Mouse (Mus musculus): ENCODE results near the gene Cnot6.

Cnot6 gene

GRCm38 (mm10) chr11:49713336-49714334 lies 1.1 kb upstream of the Cnot6 start:
- peak; percentile 39 to 41 for DNase-seq (ENCODE audit: low spot score in 2 of 2)

GRCm38 (mm10) chr11:49711981-49712554 lies 455 bp downstream of the Cnot6 start:
- peak in 1 of 2 experiments; percentile 67 for DNase-seq (ENCODE audit: low spot score in 2 of 2)

- no peak for DNase-seq (ENCODE audit: low spot score in 2 of 2)
These were observed 1.9 kb downstream of the Cnot6 start for GRCm38 (mm10) chr11:49710664-49711063.

GRCm38 (mm10) chr11:49707834-49708233 lies 4.7 kb downstream of the Cnot6 start:
- DNase-seq (ENCODE audit: low spot score in 2 of 2): no peak

- no peak for DNase-seq (ENCODE audit: low spot score in 2 of 2)
These were observed 7.7 kb downstream of the Cnot6 start for GRCm38 (mm10) chr11:49704804-49705203.

- no peak for DNase-seq (ENCODE audit: low spot score in 2 of 2)
These were observed 10.5 kb downstream of the Cnot6 start for GRCm38 (mm10) chr11:49702014-49702413.

GRCm38 (mm10) chr11:49699079-49699478 lies 13.4 kb downstream of the Cnot6 start:
- no peak for DNase-seq (ENCODE audit: low spot score in 2 of 2)

- DNase-seq (ENCODE audit: low spot score in 2 of 2): no peak
These were observed 14.7 kb downstream of the Cnot6 start for GRCm38 (mm10) chr11:49697779-49698178.

GRCm38 (mm10) chr11:49696472-49696871 lies 16.1 kb downstream of the Cnot6 start:
- DNase-seq (ENCODE audit: low spot score in 2 of 2): no peak

- no peak for DNase-seq (ENCODE audit: low spot score in 2 of 2)
These were observed 16.8 kb downstream of the Cnot6 start for GRCm38 (mm10) chr11:49695695-49696094.

GRCm38 (mm10) chr11:49695013-49695412 lies 17.5 kb downstream of the Cnot6 start:
- no peak for DNase-seq (ENCODE audit: low spot score in 2 of 2)

- no peak for DNase-seq (ENCODE audit: low spot score in 2 of 2)
These were observed 28.1 kb downstream of the Cnot6 start for GRCm38 (mm10) chr11:49684237-49684973.

GRCm38 (mm10) chr11:49673433-49673832 lies 39.1 kb downstream of the Cnot6 start:
- DNase-seq (ENCODE audit: low spot score in 2 of 2): no peak

- no peak for DNase-seq (ENCODE audit: low spot score in 2 of 2)
These were observed 47.1 kb downstream of the Cnot6 start for GRCm38 (mm10) chr11:49665462-49665861.

GRCm38 (mm10) chr11:49664262-49665140 lies 48.0 kb downstream of the Cnot6 start:
- peak in 1 of 2 experiments; percentile 7 for DNase-seq (ENCODE audit: low spot score in 2 of 2)

GRCm38 (mm10) chr11:49663310-49663709 lies 49.2 kb downstream of the Cnot6 start, which contains the start of gene Scgb3a1:
TSS of gene Scgb3a1 (plus strand) at chr11:49663610.
- DNase-seq (ENCODE audit: low spot score in 2 of 2): no peak

- no peak for DNase-seq (ENCODE audit: low spot score in 2 of 2)
These were observed 50.2 kb downstream of the Cnot6 start for GRCm38 (mm10) chr11:49662292-49662780.

- peak in 1 of 2 experiments; percentile 9 for DNase-seq (ENCODE audit: low spot score in 2 of 2)
These were observed 53.1 kb downstream of the Cnot6 start for GRCm38 (mm10) chr11:49659470-49659799.

- DNase-seq (ENCODE audit: low spot score in 2 of 2): peak in 1 of 2 experiments; percentile 8
These were observed 53.6 kb downstream of the Cnot6 start for GRCm38 (mm10) chr11:49658791-49659469.

GRCm38 (mm10) chr11:49658065-49658464 lies 54.5 kb downstream of the Cnot6 start:
- peak in 1 of 2 experiments; percentile 8 for DNase-seq (ENCODE audit: low spot score in 2 of 2)
